Mouse (Mus musculus): ENCODE results near the gene Zfp622.

GRCm38 (mm10) chr15:25956422-25957117 is 27.6 kb upstream of the Zfp622 start:
- TF ChIP-seq POLR2A (IDR thresholded peaks at IDR 0.05; ENCODE audit: borderline replicate concordance, insufficient read depth, low read length) (no peak), CTCF (IDR thresholded peaks at IDR 0.05; ENCODE audit: borderline replicate concordance, insufficient read depth, low read depth, low read length) (no peak)
